Mouse (Mus musculus) myocyte (in vitro differentiated cells): Measurements from ENCODE around the gene Mrpl34. TPM values are rescaled to one million over a fixed set of nuclear protein-coding genes. Genes with fewer than 3 reads are reported as not detected.
A peak's percentile ranks its signal among the peaks of the same experiment; 100 is the strongest.

Experiments
- H3K27me3 ChIP-seq: one replicate; pipeline ENCODE4 v1.6.1; 2011; ENCODE audit not compliant: control insufficient read depth, insufficient read depth, insufficient read length
- H3K36me3 ChIP-seq: one replicate; pipeline ENCODE4 v1.6.1; 2011; ENCODE audit not compliant: control insufficient read depth, insufficient read depth
- H3K4me2 ChIP-seq: one replicate; pipeline ENCODE4 v1.6.1; 2011; ENCODE audit warnings: low read depth, control low read depth
- H3K4me3 ChIP-seq: one replicate; pipeline ENCODE4 v1.5.1; 2011; ENCODE audit warnings: mild to moderate bottlenecking, control low read depth, moderate library complexity
- H3K79me2 ChIP-seq: one replicate; pipeline ENCODE4 v1.6.1; 2011; ENCODE audit not compliant: control insufficient read depth, insufficient read depth
- H3ac ChIP-seq: one replicate; pipeline ENCODE4 v1.6.1; 2011; ENCODE audit not compliant: control insufficient read depth, insufficient read length
- CEBPB ChIP-seq: IDR thresholded peaks from 2 replicates; pipeline ENCODE4 v1.6.1; 2011; ENCODE audit warnings: mild to moderate bottlenecking, moderate library complexity; ENCODE audit not compliant: poor library complexity, insufficient read depth, severe bottlenecking
- E2F4 ChIP-seq: IDR thresholded peaks from one replicate; pipeline ENCODE4 v1.6.1; 2011; ENCODE audit warnings: mild to moderate bottlenecking, control low read depth, moderate library complexity; ENCODE audit not compliant: insufficient read depth
- MAX ChIP-seq: IDR thresholded peaks from one replicate; pipeline ENCODE4 v1.6.1; 2011; ENCODE audit warnings: low read depth, mild to moderate bottlenecking, control low read depth
- MYOD1 ChIP-seq, 3 experiments: IDR thresholded peaks; one replicate each; pipeline ENCODE4 v1.6.1; 2011; ENCODE audit warnings: control low read depth in 2 of 3, low read depth in 2 of 3, mild to moderate bottlenecking in 2 of 3, moderate library complexity in 1 of 3; ENCODE audit not compliant: insufficient read length in 2 of 3, control insufficient read depth in 1 of 3
- MYOG ChIP-seq, 3 experiments: IDR thresholded peaks; one replicate each; pipeline ENCODE4 v1.6.1; 2011; ENCODE audit warnings: control low read depth in 2 of 3, low read depth in 2 of 3, mild to moderate bottlenecking in 2 of 3; ENCODE audit not compliant: insufficient read length in 2 of 3, control insufficient read depth in 1 of 3, insufficient read depth in 1 of 3
- POLR2A ChIP-seq: IDR thresholded peaks from one replicate; pipeline ENCODE4 v1.6.1; 2011; ENCODE audit warnings: low read depth, mild to moderate bottlenecking, control low read depth, moderate library complexity; ENCODE audit not compliant: insufficient read length
- POLR2AphosphoS2 ChIP-seq: IDR thresholded peaks from one replicate; pipeline ENCODE4 v1.6.1; 2011; ENCODE audit warnings: low read depth, control low read depth; ENCODE audit not compliant: insufficient read length
- REST ChIP-seq: IDR thresholded peaks from one replicate; pipeline ENCODE4 v1.6.1; 2011; ENCODE audit warnings: mild to moderate bottlenecking, control low read depth, moderate library complexity; ENCODE audit not compliant: insufficient read depth, insufficient read length
- SRF ChIP-seq: IDR thresholded peaks from one replicate; pipeline ENCODE4 v1.6.1; 2011; ENCODE audit warnings: low read depth; ENCODE audit not compliant: control insufficient read depth, insufficient read length
- TCF12 ChIP-seq: IDR thresholded peaks from one replicate; pipeline ENCODE4 v1.6.1; 2011; ENCODE audit warnings: mild to moderate bottlenecking, control low read depth; ENCODE audit not compliant: poor library complexity, insufficient read depth, severe bottlenecking
- TCF3 ChIP-seq: IDR thresholded peaks from one replicate; pipeline ENCODE4 v1.6.1; 2011; ENCODE audit warnings: low read depth, control low read depth; ENCODE audit not compliant: insufficient read length
- USF1 ChIP-seq: IDR thresholded peaks from one replicate; pipeline ENCODE4 v1.6.1; 2011; ENCODE audit warnings: low read depth, mild to moderate bottlenecking, control low read depth, moderate library complexity
- polyA plus RNA-seq: library from polyadenylated mRNA; unstranded; fragments of >200 nt; fragmentation: generic; extraction: Trizol; gene quantifications from one replicate; pipeline ENCODE4 v1.2.1, GENCODE M21; 2012; ENCODE audit warnings: missing spikeins

The Mrpl34 gene
- polyA plus RNA-seq, 1 experiment: 79.0 TPM

DNA sequence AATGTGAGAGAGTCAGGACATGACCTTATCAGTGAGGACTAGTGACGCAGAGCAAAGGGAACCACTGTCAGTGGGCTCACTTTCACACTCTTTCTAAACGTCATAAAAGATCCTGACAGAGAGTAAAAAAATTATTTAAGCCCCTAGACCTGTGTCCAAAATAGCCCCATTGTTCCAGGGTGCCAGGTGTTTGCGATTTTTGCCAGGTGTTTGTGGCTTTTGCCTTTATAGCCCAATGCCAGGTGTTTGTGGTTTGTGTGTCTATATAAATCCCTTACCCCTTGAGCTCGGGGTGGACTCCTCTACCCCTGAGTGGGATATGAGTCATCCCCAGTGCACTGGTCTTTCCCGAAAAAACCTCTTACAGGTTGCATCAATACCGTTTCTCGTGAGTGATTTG lies 19.7 kb upstream of the Mrpl34 start:
- Histone ChIP-seq H3K36me3 (no peaks in the 10 kb centered on the region), H3K4me3 (no peak overlapping the region), H3ac (no peak overlapping the region), H3K27me3 (no peaks in the 10 kb centered on the region), H3K79me2 (no peaks in the 10 kb centered on the region), H3K4me2 (no peak overlapping the region)
- TF ChIP-seq POLR2AphosphoS2 (no peak), MYOG (IDR thresholded peaks at IDR 0.05; ENCODE audit: control insufficient read depth in 1 of 3, insufficient read depth in 1 of 3, insufficient read length in 2 of 3, low read depth in 2 of 3) (peak in 1 of 3 experiments; percentile 55), TCF3 (no peak), USF1 (no peak), CEBPB (no peak), MYOD1 (IDR thresholded peaks at IDR 0.05; ENCODE audit: control insufficient read depth in 1 of 3, insufficient read length in 2 of 3, low read depth in 2 of 3) (peak; percentile 41 to 75 (median 52)), REST (no peak), MAX (no peak), SRF (no peak), POLR2A (no peak), TCF12 (peak; percentile 76), E2F4 (no peak)

GRCm38 (mm10) chr8:71451337-71451736 lies 13.4 kb upstream of the Mrpl34 start:
- no peaks in the 10 kb centered on the region for H3K79me2 ChIP-seq
- no peak overlapping the region for H3K4me2 ChIP-seq
- H3ac ChIP-seq: no peak overlapping the region
- TF ChIP-seq TCF12: no peak
- TF ChIP-seq USF1: no peak
- no peak for TF ChIP-seq REST
- no peak for TF ChIP-seq MYOG (IDR thresholded peaks at IDR 0.05; ENCODE audit: control insufficient read depth in 1 of 3, insufficient read depth in 1 of 3, insufficient read length in 2 of 3, low read depth in 2 of 3)
- no peak for TF ChIP-seq POLR2AphosphoS2
- no peak for TF ChIP-seq MYOD1 (IDR thresholded peaks at IDR 0.05; ENCODE audit: control insufficient read depth in 1 of 3, insufficient read length in 2 of 3, low read depth in 2 of 3)
- TF ChIP-seq MAX: no peak
- TF ChIP-seq SRF: no peak
- TF ChIP-seq TCF3: no peak
- no peak for TF ChIP-seq POLR2A
- TF ChIP-seq CEBPB: no peak
- TF ChIP-seq E2F4: no peak
- no peak overlapping the region for H3K4me3 ChIP-seq
- no peaks in the 10 kb centered on the region for H3K27me3 ChIP-seq
- no peaks in the 10 kb centered on the region for H3K36me3 ChIP-seq

- H3K4me2 ChIP-seq: no peak overlapping the region
- H3ac ChIP-seq: no peak overlapping the region
- no peak overlapping the region for H3K4me3 ChIP-seq
- H3K36me3 ChIP-seq: no peaks in the 10 kb centered on the region
- no peaks in the 10 kb centered on the region for H3K27me3 ChIP-seq
- no peaks in the 10 kb centered on the region for H3K79me2 ChIP-seq
- TF ChIP-seq POLR2AphosphoS2: no peak
- no peak for TF ChIP-seq POLR2A
- TF ChIP-seq TCF3: no peak
- TF ChIP-seq MYOD1 (IDR thresholded peaks at IDR 0.05; ENCODE audit: control insufficient read depth in 1 of 3, insufficient read length in 2 of 3, low read depth in 2 of 3): no peak
- no peak for TF ChIP-seq CEBPB
- TF ChIP-seq MAX: no peak
- no peak for TF ChIP-seq E2F4
- TF ChIP-seq MYOG (IDR thresholded peaks at IDR 0.05; ENCODE audit: control insufficient read depth in 1 of 3, insufficient read depth in 1 of 3, insufficient read length in 2 of 3, low read depth in 2 of 3): no peak
- no peak for TF ChIP-seq USF1
- no peak for TF ChIP-seq TCF12
- TF ChIP-seq SRF: no peak
- TF ChIP-seq REST: no peak
Observed at GRCm38 (mm10) chr8:71451777-71452176, 13.0 kb upstream of the Mrpl34 start.

DNA sequence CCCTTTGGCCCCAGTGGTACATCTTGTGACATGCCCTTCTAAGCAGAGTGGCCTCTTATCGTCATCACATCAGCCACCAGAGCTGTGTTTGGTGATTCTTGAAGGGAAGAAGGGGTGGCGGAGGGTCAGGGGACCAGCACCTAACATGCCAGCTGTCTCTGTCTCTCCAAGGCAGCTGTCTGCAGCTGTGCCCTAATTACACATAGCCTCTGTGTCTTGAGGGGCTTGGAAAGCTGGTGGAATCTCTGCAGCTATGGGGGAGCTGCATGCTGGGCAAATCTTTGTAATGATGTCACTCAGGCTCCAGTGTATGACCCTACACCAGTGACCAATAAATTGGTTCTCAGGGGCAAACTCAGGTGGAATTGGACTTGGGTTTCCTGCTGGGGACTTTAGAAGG lies 12.1 kb upstream of the Mrpl34 start:
- Histone ChIP-seq H3K79me2 (no peaks in the 10 kb centered on the region), H3K4me2 (no peak overlapping the region), H3K4me3 (no peak overlapping the region), H3K27me3 (no peaks in the 10 kb centered on the region), H3K36me3 (no peaks in the 10 kb centered on the region), H3ac (no peak overlapping the region)
- TF ChIP-seq E2F4: no peak
- peak; percentile 61 for TF ChIP-seq TCF12
- no peak for TF ChIP-seq CEBPB
- TF ChIP-seq MAX: no peak
- no peak for TF ChIP-seq USF1
- peak in 2 of 3 experiments; percentile 98 to 99 for TF ChIP-seq MYOD1 (IDR thresholded peaks at IDR 0.05; ENCODE audit: control insufficient read depth in 1 of 3, insufficient read length in 2 of 3, low read depth in 2 of 3)
- no peak for TF ChIP-seq POLR2A
- TF ChIP-seq MYOG (IDR thresholded peaks at IDR 0.05; ENCODE audit: control insufficient read depth in 1 of 3, insufficient read depth in 1 of 3, insufficient read length in 2 of 3, low read depth in 2 of 3): peak; percentile 60 to 87 (median 73)
- no peak for TF ChIP-seq POLR2AphosphoS2
- TF ChIP-seq SRF: no peak
- no peak for TF ChIP-seq REST
- peak; percentile 87 for TF ChIP-seq TCF3

- TF ChIP-seq MAX: no peak
- TF ChIP-seq REST: no peak
- TF ChIP-seq MYOG (IDR thresholded peaks at IDR 0.05; ENCODE audit: control insufficient read depth in 1 of 3, insufficient read depth in 1 of 3, insufficient read length in 2 of 3, low read depth in 2 of 3): no peak
- TF ChIP-seq E2F4: no peak
- no peak for TF ChIP-seq CEBPB
- TF ChIP-seq USF1: no peak
- TF ChIP-seq MYOD1 (IDR thresholded peaks at IDR 0.05; ENCODE audit: control insufficient read depth in 1 of 3, insufficient read length in 2 of 3, low read depth in 2 of 3): no peak
- no peak for TF ChIP-seq POLR2A
- TF ChIP-seq TCF12: no peak
- no peak for TF ChIP-seq SRF
- TF ChIP-seq POLR2AphosphoS2: no peak
- no peak for TF ChIP-seq TCF3
- no peaks in the 10 kb centered on the region for H3K79me2 ChIP-seq
- H3K4me2 ChIP-seq: no peak overlapping the region
- H3K27me3 ChIP-seq: no peaks in the 10 kb centered on the region
- no peaks in the 10 kb centered on the region for H3K36me3 ChIP-seq
- no peak overlapping the region for H3ac ChIP-seq
- H3K4me3 ChIP-seq: no peak overlapping the region
Observed at GRCm38 (mm10) chr8:71454668-71455067, 10.1 kb upstream of the Mrpl34 start.
